Mouse (Mus musculus) neutrophil, adult 5-6 weeks (primary cell): Measurements from ENCODE around the gene Foxp1. TPM values are rescaled to one million over a fixed set of nuclear protein-coding genes. Genes with fewer than 3 reads are reported as not detected.
A peak's percentile ranks its signal among the peaks of the same experiment; 100 is the strongest.

Source experiments
- ATAC-seq: fragments of 151-379, 151-347 bp; 2 replicates; pipeline ENCODE4 v1.8.0; 2017; ENCODE audit warnings: mild to moderate bottlenecking, moderate TSS enrichment; ENCODE audit not compliant: insufficient number of reproducible peaks, poor library complexity, low FRiP score, severe bottlenecking; ENCODE audit errors: extremely low read depth
- total RNA-seq: library from RNA; stranded (forward); fragments of 200-1000 nt; gene quantifications from 2 replicates; pipeline ENCODE4 v1.2.3, GENCODE M21; 2017

Foxp1 gene
- total RNA-seq, 1 experiment from 2014 or later = 448 TPM

GRCm38 (mm10) chr6:99521641-99522358 lies 721 bp downstream of the Foxp1 start:
- peak; percentile 43 for ATAC-seq

DNA sequence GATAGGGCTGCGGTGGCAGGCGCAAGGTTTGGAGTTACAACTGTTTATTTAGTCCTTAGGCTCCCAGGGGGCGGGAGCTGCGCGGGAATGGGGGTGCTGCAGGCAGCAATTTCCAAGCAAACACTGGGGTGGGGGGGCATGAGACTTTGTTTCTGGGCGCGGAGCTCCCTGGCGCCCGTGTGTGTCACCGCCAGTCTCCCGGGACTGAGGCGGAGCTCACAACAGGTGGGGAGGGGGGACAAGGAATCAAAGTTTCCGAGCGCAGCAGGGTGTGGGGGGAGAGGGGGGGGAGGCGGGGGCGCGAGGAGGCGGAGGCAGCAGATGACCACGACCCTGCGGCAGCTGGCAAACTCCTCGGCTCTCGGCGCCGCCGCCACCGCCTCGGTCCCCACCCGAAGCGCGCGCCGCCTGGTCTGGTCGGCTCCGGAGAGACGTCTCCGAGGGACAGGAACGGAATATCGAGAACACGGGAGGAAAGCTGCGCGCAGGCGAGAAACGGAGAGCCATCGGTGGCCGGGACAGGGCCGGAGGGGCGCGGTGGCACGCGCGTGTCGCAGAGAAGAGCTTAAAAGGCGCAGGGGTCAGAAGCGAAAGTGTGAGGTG lies 1.4 kb downstream of the Foxp1 start:
- no peak; the same call in 1 of the 2 replicates for ATAC-seq

GRCm38 (mm10) chr6:99520676-99521037 lies 1.9 kb downstream of the Foxp1 start:
- no peak for ATAC-seq

GRCm38 (mm10) chr6:99519806-99520675 lies 2.5 kb downstream of the Foxp1 start:
- no peak for ATAC-seq

DNA sequence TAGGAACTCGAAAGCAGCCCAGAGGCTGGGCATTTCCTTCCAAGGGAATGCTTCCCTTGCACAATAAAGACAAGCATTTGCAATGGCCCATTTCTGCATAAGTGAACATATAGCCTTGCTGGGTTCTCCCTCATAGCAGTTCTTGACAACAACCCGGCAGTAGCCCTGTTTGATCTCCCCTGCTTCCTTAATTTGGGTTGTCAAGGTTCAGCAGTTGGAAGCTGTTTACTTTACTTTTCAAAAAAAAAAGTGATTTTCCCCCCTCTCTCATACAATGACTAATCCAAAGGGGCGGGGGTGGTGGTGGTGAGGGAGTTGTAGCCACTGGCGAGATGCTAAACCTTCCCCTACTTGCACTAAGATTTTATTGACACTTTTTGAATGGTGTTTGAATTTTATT lies 3.5 kb downstream of the Foxp1 start:
- no peak for ATAC-seq

DNA sequence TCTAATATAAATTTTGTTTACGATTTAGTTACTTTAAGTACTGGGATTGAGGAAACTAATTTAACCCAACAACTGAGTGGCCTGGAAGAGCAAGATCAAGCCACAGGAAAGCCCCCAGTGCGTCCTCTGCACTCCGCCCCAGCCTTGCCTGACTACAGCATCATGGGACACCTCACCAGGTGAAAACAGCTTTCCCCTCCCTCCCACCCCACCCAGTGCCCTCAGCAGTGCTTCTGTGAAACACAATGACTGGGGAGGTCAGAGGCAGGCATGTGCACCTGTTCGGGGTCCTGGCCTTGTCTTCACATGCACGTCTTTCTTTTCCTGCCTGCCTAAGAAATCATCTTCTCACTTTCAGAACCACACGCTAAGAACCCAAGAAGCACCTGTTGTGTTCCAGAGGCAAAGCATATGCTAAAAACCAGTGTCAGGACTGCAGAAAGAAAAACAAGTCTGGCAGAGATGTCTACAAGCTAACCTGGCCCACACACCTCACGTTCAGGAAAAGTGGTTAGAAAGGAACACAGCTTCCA lies 6.8 kb downstream of the Foxp1 start:
- no peak for ATAC-seq

DNA sequence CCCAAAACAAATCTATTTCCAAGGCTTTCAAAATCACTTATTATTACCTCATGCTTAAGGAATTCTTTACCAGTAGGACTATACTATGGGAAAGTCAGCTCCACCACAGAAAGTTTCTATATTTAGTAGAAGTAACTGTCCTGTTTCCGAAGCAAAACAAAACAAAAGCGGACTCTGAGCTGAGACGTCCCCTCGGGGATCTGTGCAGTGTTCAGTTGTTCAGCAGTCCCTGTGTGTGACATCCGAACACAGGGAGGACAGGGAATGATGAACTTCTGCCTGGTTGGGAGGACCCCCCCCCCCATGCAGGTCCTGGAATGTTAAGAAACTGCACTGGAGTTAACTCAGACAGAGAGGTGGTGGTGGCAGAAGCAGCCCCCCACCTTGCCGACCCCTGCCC lies 10.7 kb downstream of the Foxp1 start:
- no peak for ATAC-seq

GRCm38 (mm10) chr6:99509189-99509592 lies 13.3 kb downstream of the Foxp1 start:
- no peak for ATAC-seq

DNA sequence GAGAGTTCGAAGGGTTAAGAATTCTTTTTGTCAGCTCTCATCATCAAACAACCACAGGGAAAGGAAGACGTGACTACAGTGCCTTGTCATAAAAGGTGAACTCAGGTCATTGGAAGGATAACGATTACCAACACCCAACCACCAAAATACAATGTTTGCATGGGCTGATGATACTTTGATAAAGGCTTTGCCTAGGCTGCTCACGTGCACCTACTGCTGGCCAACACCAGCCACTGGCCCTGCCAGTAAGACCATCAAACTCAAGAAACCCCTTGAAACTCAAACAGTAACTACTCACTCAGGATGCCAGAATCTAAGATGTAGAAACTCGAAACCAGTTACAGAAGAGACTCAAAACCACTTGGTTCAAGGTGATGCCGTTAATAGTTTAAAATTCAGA lies 15.7 kb downstream of the Foxp1 start:
- ATAC-seq = no peak

DNA sequence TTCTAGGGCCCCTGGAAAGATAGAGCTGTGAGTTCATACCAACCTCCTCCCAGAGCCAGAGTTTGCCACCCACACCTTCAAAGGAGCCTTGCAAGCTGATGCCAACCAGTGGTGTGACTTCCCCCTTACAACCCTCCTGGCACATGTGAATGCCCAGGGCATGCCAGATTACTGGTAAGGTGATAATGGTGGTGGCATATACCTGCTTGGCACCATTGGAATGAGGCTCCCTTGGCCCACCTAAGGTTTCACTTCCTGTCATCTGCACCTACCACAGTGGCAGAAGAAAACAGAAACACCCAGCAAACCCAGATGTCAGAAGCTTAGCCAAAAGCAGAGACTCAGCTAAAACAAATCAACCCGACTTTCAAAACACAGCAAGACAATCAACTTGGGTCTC lies 18.8 kb downstream of the Foxp1 start:
- no peak for ATAC-seq

GRCm38 (mm10) chr6:99502727-99503126 lies 19.8 kb downstream of the Foxp1 start:
- no peak for ATAC-seq

DNA sequence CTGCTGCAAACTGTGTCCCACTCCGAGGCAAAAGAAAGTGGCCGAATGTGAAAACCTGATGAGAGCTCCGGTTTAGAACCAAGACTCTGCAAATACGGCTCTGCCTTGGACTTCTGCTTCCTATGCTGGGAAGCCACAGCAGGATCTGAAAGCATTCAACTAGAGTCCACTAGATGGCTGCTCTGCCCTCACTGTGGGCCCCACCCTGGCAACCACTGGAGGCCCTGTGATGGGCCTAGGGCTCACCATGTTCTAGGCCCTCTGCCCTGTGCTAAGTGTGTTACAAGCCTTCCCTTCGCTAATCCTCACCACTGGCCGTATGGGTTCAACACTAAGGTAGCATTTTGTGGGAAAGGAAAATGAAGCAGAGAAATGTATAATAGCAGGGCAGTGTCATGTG lies 20.2 kb downstream of the Foxp1 start:
- no peak for ATAC-seq

DNA sequence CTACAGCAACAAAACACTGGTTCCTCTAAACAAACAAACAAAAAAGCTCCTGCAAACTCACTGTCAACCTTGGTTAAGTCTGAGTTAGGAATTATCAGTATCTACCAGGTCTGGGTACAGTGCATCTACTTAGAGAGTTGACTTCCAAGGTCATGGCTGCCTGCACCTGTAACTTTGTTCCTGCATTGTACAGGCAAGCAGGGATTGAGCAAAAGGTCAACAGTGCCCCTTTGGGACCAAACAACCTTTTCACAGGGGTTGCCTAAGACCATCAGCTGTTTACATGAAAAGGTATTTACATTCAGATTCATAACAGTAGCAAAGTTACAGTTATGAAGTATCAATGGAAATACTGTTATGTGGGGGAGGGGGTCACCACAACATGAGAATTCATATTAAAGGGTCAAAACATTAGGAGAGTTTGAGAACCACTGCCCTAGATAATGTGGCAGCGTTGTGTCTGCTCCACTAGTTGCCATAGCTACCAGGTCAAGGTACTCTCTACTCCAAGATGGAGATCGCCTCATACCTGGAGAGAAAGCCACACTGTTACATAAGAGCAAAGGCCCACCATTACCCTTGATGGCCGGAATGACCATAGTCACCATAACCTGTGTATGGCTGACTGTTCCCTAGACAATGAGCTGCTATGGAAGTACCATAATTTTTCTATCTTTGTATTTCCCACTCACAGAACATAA lies 21.8 kb downstream of the Foxp1 start:
- ATAC-seq = no peak

DNA sequence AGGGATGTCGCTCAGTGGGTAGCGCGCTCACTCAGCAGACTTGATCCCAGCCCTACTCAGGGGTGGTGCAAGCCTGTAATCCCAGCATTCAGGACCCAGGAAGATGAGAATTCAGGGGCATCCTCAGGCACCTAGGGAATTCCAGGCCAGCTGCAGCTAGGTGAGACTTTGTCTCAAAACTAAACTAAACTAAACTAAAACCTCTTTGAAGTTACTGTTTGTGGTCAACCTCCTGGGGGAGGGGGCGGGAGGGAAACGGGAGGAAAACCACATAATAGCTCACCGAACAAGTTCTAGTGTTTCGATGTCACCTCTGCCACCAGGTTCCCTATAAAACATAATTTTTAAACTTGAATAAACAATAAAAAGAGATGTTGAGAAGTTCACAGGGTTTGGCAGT lies 24.4 kb downstream of the Foxp1 start:
- ATAC-seq = no peak

GRCm38 (mm10) chr6:99496114-99496513 lies 26.4 kb downstream of the Foxp1 start:
- ATAC-seq = no peak

- ATAC-seq = no peak
Observed at GRCm38 (mm10) chr6:99492937-99493336, 29.6 kb downstream of the Foxp1 start.

DNA sequence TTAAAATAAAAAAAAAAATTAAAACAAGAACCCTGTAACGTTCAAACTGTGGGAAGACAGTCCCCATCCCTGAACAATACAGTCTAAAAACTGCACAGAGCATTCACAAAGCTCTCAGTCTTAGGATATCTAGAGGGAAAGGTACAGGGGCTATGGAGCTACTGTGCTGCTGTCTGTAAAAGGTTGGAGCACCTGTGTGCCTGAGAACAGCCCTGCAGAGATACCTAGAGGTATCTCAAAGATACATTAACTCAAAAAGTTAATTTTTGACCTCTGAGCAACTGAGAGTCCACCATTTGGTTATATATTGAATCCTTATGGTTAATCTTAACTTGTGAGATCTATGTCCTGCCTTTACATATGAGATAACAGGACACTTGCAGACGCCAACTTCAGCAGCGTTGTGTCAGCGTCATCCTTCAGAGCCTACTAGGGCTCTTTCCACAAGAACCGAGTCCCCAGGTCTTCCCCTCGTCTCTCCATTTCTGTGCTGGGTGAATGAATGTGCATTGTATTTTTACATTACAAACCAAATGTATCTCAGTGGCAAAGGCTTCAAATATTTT lies 30.5 kb downstream of the Foxp1 start:
- ATAC-seq = no peak

- ATAC-seq = no peak
Observed at GRCm38 (mm10) chr6:99491146-99491545, 31.4 kb downstream of the Foxp1 start.
